Mouse (Mus musculus): ENCODE measurements around the gene Gm49486. TPM values are rescaled to one million over a fixed set of nuclear protein-coding genes. Genes with fewer than 3 reads are reported as not detected.

Gene Gm49486
- total RNA-seq (2015; ENCODE audit: low replicate concordance) (not detected in 2 replicates), total RNA-seq (2017; ENCODE audit: low replicate concordance) (not detected in 2 replicates)

- ATAC-seq (replicated peaks; ENCODE audit: low FRiP score, poor library complexity, severe bottlenecking): peak; percentile 86
Observed at GRCm38 (mm10) chr15:79229058-79229821, at the start of gene Gm49486, which contains the start of gene Pick1. Gene Gm49486, plus strand, starts transcription at chr15:79229391. Gene Pick1, plus strand, starts transcription at chr15:79229173.

DNA sequence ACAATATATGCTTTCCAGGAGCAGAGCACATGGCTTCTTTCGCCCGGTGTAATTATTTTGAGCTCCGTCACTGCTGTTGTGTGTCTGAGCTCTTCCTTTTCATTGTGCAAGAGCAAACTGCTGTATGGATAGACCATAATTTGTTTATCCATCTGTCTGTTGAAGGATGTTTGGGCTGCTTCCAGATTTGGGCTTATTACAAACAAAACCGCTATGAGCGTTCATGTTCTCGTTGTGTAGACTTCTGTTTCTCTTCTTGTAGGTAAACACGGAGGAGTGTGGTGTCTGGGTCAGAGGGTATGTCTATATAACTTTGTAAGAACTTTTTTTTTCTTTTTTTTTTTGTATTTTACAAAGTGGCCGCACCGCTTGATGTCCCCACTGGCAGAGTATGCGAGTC, 44.0 kb upstream of the Gm49486 start:
- ATAC-seq (replicated peaks; ENCODE audit: low FRiP score, poor library complexity, severe bottlenecking): no peak

DNA sequence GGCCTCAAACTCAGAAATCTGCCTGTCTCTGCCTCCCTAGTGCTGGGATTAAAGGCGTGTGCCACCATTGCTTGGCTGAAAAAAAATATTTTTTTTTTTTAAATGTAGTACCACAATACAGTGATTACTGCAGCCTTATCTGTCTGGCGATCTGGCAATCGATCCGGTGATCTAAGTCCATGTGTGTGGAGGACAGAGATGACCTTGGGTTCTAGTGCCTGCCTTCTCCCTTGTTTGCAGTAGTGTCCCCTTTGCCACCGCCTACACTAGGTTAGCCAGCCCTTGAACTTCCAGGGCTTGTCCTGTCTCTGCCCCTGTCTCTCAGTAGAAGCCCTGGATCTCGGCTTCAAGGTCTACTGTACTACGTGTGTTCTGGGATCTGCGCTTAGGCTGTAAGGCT, 41.4 kb upstream of the Gm49486 start:
- no peak for ATAC-seq (replicated peaks; ENCODE audit: low FRiP score, poor library complexity, severe bottlenecking)

GRCm38 (mm10) chr15:79191426-79191825, 37.8 kb upstream of the Gm49486 start:
- no peak for ATAC-seq (replicated peaks; ENCODE audit: low FRiP score, poor library complexity, severe bottlenecking)

DNA sequence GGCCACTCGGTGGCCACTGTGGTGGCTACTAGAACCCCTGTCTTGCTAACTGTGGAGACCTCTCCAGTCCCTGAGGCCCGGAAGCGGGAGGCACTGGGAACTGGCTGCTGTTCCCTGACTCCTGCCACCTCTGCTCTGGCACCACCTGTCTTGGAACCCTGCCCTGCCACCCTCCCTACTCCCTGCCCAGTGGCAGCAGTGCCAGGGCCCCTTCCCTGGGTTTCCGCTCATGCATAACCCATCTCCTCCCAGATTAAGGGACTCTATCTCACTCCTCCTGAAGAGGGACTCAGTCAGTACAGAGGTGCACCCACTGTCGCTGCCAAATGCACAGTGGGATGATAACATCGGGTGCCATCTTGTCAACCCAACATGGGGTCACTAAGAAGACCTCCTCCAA, 36.7 kb upstream of the Gm49486 start:
- ATAC-seq (replicated peaks; ENCODE audit: low FRiP score, poor library complexity, severe bottlenecking): no peak

DNA sequence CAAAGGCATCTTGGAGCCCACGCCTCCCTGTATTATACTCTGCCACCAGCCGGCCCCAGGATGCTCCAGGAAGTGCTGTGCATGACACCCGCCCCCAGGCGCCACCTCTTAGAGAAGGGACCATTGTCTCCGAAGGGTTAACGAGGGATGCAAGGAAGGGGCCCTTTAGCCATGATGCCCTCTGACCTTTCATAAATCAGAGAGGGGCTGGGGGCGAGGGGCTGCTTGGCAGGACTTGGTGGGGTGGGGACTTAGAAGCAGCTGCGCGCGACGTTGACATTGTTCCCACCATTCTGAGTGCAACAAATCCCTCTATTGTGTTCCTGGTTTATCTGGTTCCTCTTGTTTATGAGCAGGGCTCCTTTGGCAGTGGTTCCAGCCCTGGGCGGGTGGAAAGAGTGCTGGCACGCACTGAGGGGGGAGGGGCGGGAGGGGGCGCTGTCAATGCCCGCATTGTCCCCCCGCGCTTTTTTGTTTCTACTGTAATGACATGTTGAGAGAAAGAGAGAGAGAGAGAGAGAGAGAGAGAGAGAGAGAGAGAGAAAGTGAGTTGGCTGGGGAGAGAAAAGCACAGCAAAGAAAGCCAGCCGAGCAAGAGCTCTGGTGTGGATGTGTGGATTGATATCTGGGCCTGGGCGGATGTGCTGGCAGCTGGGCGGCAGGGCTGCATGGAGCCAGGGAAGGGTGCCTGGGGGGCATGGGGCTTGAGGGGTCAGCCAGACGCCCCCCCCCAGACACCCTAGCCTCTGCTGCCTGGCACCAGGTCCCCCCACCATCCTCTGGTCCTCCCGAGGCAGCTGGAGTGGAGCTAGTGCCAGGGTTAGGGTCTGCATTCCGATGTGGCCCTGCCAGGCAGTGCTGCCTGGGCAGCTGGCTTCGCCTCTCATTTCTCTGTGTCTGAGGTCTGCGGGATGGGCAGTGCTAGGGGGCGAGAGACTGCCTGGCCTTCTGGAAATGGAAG, 36.0 kb upstream of the Gm49486 start:
- ATAC-seq (replicated peaks; ENCODE audit: low FRiP score, poor library complexity, severe bottlenecking): 0 out of 2 replicates have a peak, but pooled peaks have one; percentile 16

DNA sequence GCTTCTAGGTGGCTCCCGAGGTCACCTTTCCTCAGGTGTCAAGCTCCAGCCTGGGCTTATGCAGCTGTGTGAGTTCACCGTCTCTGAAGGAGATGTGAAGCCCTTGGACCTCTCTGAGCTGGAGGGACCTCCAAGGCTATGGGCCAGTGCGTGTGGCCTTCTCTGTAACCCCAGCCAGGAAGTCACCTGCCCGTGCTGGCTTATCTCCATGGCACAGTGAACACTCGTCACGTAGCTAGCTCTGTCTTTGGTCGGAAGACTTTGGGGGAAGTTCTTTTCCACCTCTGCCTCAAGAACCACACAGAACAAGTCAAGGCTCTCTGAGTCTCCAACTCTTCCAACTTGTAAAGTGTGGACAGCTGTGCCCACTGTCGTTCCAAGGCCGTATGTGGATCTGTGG, 35.1 kb upstream of the Gm49486 start:
- no peak for ATAC-seq (replicated peaks; ENCODE audit: low FRiP score, poor library complexity, severe bottlenecking)

DNA sequence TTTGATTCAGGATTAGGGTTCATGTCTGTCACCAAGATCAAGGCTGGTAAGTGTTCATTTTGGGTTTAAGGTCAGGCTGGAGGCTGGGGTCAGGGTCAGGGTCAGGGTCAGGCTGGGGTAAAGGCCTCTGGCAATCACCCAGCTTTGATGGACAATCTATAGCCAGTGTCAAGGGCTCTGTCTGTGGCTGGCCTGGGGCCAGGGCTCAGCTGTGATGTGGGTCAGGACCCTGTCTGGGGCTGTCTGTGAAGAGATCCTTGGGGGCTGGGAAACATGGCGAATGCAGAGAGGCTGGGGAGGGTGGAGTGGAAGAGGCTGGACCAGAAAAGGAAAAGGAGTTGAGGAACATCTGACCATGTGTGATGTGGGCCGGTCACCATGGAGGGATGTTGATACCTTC, 34.2 kb upstream of the Gm49486 start:
- no peak for ATAC-seq (replicated peaks; ENCODE audit: low FRiP score, poor library complexity, severe bottlenecking)

DNA sequence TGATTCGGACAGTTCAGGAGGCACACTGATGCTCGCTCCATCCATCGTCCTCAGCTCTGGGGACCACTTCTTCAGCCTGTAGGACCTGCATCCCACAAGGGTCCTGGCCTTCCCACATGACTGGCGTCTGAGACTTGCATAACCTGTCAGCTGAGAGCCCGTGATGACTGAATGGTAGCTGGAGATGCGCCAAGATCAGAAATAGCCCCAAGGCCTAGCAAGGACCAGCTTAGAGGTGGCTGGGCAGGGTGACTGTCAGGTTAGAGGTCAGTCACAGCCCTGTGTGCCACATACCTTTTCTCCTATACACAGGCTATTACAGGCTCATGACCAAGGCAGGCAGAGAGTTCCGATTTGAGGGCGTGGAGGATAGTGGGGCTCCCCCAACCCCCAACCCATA, 33.7 kb upstream of the Gm49486 start:
- no peak for ATAC-seq (replicated peaks; ENCODE audit: low FRiP score, poor library complexity, severe bottlenecking)

GRCm38 (mm10) chr15:79199390-79199976, 29.7 kb upstream of the Gm49486 start:
- ATAC-seq (replicated peaks; ENCODE audit: low FRiP score, poor library complexity, severe bottlenecking): no peak

DNA sequence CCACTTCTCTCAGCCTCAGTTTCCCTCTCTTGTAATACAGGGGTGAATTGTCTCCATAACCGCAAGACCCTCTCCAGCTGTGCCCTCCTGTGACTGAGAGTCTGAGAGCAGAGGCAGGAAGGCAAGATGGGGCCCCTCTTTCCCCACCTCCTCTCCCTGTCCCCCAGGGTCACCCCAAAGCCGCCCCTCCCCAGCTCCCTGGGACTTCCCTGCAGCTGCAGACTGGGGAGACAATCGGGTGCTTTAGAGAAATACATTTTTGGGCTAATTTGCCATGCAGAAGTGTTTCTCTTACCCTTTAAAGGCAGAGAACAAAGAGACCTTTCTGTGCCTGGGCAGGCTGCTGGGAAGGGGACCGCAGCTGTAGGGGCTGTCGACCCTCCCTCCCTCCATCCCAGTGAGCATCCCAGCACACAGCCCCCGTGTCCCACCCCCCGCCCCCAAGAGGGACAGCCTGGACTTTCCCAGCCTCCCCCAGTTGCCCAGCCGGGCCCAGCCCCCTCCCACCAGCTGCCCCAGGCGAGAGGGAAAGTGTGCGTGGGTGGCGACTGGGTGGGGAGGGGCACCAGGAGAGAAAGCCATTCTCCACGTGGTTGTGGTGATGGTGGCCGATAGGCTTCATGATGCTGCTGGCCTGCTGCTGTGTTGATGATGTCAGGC, 27.6 kb upstream of the Gm49486 start:
- no peak for ATAC-seq (replicated peaks; ENCODE audit: low FRiP score, poor library complexity, severe bottlenecking)

GRCm38 (mm10) chr15:79202575-79202974, 26.6 kb upstream of the Gm49486 start:
- no peak for ATAC-seq (replicated peaks; ENCODE audit: low FRiP score, poor library complexity, severe bottlenecking)

DNA sequence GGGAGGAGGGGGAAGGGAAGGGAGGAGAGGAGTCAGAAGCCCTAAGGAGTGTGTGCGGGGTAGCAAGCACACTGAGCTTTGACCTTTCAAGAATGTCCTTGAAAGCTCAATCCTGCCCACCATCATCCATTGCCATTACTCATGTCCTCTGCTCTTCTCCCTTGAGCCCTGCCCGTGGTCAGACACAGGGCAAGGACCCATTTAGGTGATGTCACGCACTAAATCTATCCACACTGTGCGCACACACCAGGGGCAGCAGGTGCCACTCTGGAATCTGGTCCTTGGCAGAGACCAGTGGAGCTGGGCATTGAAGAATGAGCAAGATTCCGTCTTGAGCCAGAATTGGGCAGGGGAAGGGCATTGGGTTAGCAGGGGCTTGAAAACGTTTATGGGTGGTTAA, 21.0 kb upstream of the Gm49486 start:
- ATAC-seq (replicated peaks; ENCODE audit: low FRiP score, poor library complexity, severe bottlenecking): no peak

DNA sequence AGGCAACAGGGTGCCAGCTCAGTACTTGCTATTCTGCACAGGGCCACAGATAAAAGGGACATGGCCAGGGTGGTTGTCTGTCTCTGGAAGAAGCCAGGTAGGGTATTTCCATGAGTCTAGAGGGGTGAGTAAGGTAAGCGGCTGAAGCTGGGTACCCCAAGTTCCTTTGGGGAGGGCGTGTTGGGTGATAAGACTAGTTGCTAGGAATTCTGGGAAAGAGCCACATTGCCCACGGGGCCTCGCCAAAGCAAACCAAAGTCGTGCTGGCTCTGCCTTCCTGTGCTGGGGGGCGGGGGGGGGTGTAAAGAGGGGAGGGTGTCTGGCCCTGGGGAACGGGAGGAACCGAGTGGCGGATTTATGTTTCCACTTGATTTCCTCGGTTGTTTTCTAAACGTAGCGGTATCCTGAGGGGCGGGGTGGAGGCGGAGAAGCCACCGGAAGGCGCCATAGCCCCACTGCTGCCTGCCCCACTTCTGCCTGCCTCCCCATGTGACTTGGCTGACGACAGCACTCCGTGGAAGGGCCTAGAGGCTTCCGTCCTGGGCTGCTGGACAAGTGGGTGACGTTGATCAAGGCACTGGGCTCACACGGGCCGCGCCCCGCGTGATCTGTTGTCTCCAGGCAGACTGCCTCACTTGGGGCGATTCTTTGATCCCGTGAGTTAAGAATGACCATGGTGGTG, 20.3 kb upstream of the Gm49486 start:
- no peak for ATAC-seq (replicated peaks; ENCODE audit: low FRiP score, poor library complexity, severe bottlenecking)

- no peak for ATAC-seq (replicated peaks; ENCODE audit: low FRiP score, poor library complexity, severe bottlenecking)
Observed at GRCm38 (mm10) chr15:79210357-79210756, 18.8 kb upstream of the Gm49486 start.

- ATAC-seq (replicated peaks; ENCODE audit: low FRiP score, poor library complexity, severe bottlenecking): no peak
Observed at GRCm38 (mm10) chr15:79212750-79213446, 16.3 kb upstream of the Gm49486 start.

- no peak for ATAC-seq (replicated peaks; ENCODE audit: low FRiP score, poor library complexity, severe bottlenecking)
Observed at GRCm38 (mm10) chr15:79213591-79213990, 15.6 kb upstream of the Gm49486 start.

GRCm38 (mm10) chr15:79216191-79216590, 13.0 kb upstream of the Gm49486 start:
- ATAC-seq (replicated peaks; ENCODE audit: low FRiP score, poor library complexity, severe bottlenecking): no peak

- ATAC-seq (replicated peaks; ENCODE audit: low FRiP score, poor library complexity, severe bottlenecking): no peak
Observed at GRCm38 (mm10) chr15:79219572-79219971, 9.6 kb upstream of the Gm49486 start.

Data from erythroblast, adult 5-6 weeks (primary cell).